Mouse (Mus musculus): Measurements from ENCODE around the gene Zbtb22.

GRCm38 (mm10) chr17:33965082-33965845, 49.6 kb downstream of the Zbtb22 start:
- TF ChIP-seq CTCF (IDR thresholded peaks at IDR 0.05; ENCODE audit: low read depth), result no peak
- no peak for TF ChIP-seq EP300 (IDR thresholded peaks at IDR 0.05; ENCODE audit: low read depth)

Measured in heart, postnatal 0 days (tissue).